Mouse (Mus musculus): ENCODE results near the gene Pold3. TPM values are rescaled to one million over a fixed set of nuclear protein-coding genes. Genes with fewer than 3 reads are reported as not detected.

Pold3 gene
- 54.5 and 54.9 TPM in 2 replicates for polyA plus RNA-seq (2015; fragmentation: Nextera tagmentation; extraction: Ambion mirVana)

DNA sequence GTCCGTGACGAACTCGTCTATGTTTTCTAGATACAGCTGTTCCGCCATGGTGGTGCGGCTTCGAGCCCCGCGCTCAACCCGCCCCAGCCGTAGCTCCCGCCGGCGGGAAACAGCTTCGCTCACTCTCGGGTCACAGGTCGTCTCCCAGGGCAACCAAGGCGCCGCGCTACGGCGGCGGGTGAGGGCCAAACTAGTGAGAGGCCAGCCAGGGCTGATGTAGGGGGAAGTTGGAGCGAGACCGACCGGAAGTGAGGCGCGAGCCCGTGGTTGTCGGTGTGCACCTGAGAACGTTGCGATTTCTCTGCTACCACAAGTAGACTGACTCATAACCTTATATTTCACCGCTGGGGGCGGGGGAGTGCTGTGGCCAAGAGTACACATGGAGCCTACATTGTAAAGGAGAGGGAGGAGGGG is at the start of gene Pold3:
Gene Pold3 (minus strand): TSS at position 190 of the 414 bp plus-strand sequence.
- H3K27ac ChIP-seq (replicated peaks): peak within 1 kb of the TSS; percentile 77
- no peaks in the 10 kb centered on the region for H3K27me3 ChIP-seq
- H3K9ac ChIP-seq (replicated peaks): peak within 1 kb of the TSS; percentile 86
- peaks cover 23% of the 10 kb centered on the region for H3K36me3 ChIP-seq
- H3K4me2 ChIP-seq (replicated peaks): peak within 1 kb of the TSS; percentile 70
- peak; percentile 97 for ATAC-seq (replicated peaks)
- peak within 1 kb of the TSS; percentile 89 for H3K4me3 ChIP-seq
- peaks cover 17% of the 10 kb centered on the region for H3K4me1 ChIP-seq
- no peaks in the 10 kb centered on the region for H3K9me3 ChIP-seq
- under 1% methylated on average over 33 of the region's 33 CpGs for WGBS

- Histone ChIP-seq H3K27ac (replicated peaks) (no peak overlapping the region), H3K27me3 (no peaks in the 10 kb centered on the region), H3K4me2 (replicated peaks) (no peak overlapping the region), H3K4me3 (no peak overlapping the region), H3K36me3 (no peaks in the 10 kb centered on the region), H3K9me3 (no peaks in the 10 kb centered on the region), H3K4me1 (no peaks in the 10 kb centered on the region), H3K9ac (replicated peaks) (no peak overlapping the region)
- ATAC-seq (replicated peaks): no peak
- 62% methylated on average over 4 of the region's 4 CpGs for WGBS
Observed at GRCm38 (mm10) chr7:100170756-100171155, 49.4 kb upstream of the Pold3 start.

DNA sequence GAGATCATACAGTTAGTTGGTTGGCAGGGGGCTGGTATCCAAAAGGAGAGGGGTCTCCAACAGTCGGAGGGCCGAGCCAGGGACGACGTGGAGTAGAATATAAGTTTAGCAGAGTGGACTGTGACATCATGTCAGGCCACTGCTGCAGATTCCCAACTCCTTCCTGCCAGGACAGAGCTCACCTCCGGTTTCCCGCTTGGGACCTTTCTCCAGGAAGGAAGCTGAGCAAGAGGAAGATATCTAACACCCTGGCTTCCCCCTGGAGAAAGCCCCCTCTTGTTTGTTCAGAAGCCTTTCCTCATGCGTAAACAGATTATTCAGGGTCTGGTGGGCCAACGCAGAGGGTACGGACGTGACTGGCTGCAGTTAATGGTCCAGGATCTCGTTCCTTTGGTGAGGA is 47.3 kb upstream of the Pold3 start:
- Histone ChIP-seq H3K36me3 (no peaks in the 10 kb centered on the region), H3K27me3 (no peaks in the 10 kb centered on the region), H3K4me3 (no peak overlapping the region), H3K4me1 (no peaks in the 10 kb centered on the region), H3K27ac (replicated peaks) (no peak overlapping the region), H3K4me2 (replicated peaks) (no peak overlapping the region), H3K9me3 (no peaks in the 10 kb centered on the region), H3K9ac (replicated peaks) (no peak overlapping the region)
- no peak for ATAC-seq (replicated peaks)
- 80% methylated on average over 11 of the region's 11 CpGs for WGBS

- H3K9me3 ChIP-seq: no peaks in the 10 kb centered on the region
- H3K36me3 ChIP-seq: no peaks in the 10 kb centered on the region
- WGBS: 79% methylated on average over 4 of the region's 4 CpGs
- no peak overlapping the region for H3K4me3 ChIP-seq
- no peak overlapping the region for H3K4me2 ChIP-seq (replicated peaks)
- H3K27ac ChIP-seq (replicated peaks): no peak overlapping the region
- no peak overlapping the region for H3K9ac ChIP-seq (replicated peaks)
- H3K4me1 ChIP-seq: 0 out of 2 replicates have a peak, but pooled peaks cover 6% of the 10 kb centered on the region
- no peak for ATAC-seq (replicated peaks)
- no peaks in the 10 kb centered on the region for H3K27me3 ChIP-seq
Observed at GRCm38 (mm10) chr7:100163506-100163905, 42.1 kb upstream of the Pold3 start.

DNA sequence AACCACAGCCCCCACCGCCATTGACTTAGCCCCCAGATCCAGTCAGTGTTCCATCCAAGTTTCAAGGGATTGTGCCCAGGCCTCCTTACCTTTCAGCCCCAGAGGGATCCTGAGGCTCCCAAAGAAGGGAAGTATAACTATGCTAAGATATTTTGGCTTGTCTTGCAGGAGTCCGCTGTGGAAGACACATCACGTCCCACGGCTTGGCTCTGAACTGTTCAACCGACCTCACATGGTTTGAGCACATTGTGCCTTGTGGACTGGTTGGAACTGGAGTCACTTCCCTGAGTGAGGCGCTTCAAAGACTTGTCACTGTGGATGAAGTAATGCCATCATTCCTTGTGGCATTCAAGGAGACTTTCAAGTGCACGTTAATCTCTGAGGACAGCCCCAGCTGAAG is 38.6 kb upstream of the Pold3 start:
- Histone ChIP-seq H3K4me1 (0 out of 2 replicates have a peak, but pooled peaks cover 6% of the 10 kb centered on the region), H3K4me3 (peak overlapping the region; percentile 81), H3K9me3 (no peaks in the 10 kb centered on the region), H3K4me2 (replicated peaks) (peak overlapping the region; percentile 69), H3K27ac (replicated peaks) (peak overlapping the region; percentile 89; the same call in 1 of the 2 replicates), H3K36me3 (no peaks in the 10 kb centered on the region), H3K9ac (replicated peaks) (peak overlapping the region; percentile 83), H3K27me3 (no peaks in the 10 kb centered on the region)
- peak; percentile 17; the same call in 1 of the 2 replicates for ATAC-seq (replicated peaks)
- 64% methylated on average over 7 of the region's 7 CpGs for WGBS

DNA sequence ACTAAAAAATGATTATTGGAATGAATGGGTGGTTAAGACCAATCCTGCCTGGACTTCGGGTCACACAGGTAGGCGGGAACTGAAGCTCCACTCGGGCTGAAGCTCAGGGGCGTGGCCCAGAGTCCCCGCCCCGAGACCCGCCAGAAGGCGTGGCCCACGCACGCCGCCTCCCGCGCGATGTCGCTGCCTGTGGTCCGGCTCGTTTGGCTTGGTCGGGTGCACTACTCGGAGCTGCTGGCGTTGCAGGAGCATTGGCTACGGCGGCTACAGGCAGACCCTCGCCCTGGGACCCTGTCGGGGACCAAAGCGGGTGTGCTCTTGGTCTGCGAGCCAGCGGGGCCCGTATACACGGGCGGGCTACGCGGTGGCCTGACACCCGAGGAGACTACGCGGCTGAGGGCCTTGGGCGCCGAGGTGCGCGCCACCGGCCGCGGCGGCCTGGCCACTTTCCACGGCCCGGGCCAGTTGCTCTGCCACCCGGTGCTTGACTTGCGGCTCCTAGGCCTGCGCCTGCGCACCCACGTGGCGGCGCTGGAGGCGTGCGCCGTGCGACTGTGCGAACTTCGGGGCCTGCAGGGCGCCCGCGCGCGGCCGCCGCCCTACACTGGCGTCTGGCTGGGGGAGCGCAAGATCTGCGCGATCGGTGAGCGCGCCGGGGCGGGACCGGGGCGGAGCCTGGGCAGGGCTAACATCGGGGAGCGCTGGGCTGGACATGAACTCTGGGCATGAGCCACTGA is 37.9 kb upstream of the Pold3 start, which contains the start of gene Lipt2:
Gene Lipt2 (plus strand): TSS at position 173 of the 737 bp plus-strand sequence.
- H3K27ac ChIP-seq (replicated peaks): peak within 1 kb of the TSS; percentile 89
- H3K27me3 ChIP-seq: no peaks in the 10 kb centered on the region
- WGBS: under 1% methylated on average over 78 of the region's 78 CpGs
- peak; percentile 98 for ATAC-seq (replicated peaks)
- peak within 1 kb of the TSS; percentile 69 for H3K4me2 ChIP-seq (replicated peaks)
- 0 out of 2 replicates have a peak, but pooled peaks cover 6% of the 10 kb centered on the region for H3K4me1 ChIP-seq
- no peaks in the 10 kb centered on the region for H3K36me3 ChIP-seq
- H3K9me3 ChIP-seq: no peaks in the 10 kb centered on the region
- peak within 1 kb of the TSS; percentile 81 for H3K4me3 ChIP-seq
- H3K9ac ChIP-seq (replicated peaks): peak within 1 kb of the TSS; percentile 83

DNA sequence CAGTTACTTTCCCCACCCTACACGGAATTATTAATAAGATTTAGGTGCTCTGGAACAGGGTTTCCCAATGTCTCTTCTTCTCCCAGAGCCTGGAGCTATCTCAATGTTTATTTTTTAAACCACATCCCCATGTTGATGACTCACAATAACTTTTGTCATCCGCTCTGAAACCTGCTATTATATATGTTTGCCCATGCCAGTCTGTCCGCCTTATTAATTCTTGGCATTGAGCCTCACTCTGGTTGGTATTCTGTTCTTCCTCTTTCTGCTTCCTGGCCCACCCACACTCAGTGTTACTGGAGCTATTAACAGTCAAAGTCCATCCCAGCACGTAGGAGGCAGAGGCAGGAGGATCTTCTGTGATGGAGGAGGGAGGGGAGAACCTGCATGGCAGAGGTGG is 36.3 kb upstream of the Pold3 start:
- Histone ChIP-seq H3K9me3 (no peaks in the 10 kb centered on the region), H3K4me3 (no peak overlapping the region), H3K36me3 (no peaks in the 10 kb centered on the region), H3K27ac (replicated peaks) (no peak overlapping the region), H3K4me2 (replicated peaks) (no peak overlapping the region), H3K27me3 (no peaks in the 10 kb centered on the region), H3K9ac (replicated peaks) (no peak overlapping the region), H3K4me1 (0 out of 2 replicates have a peak, but pooled peaks cover 6% of the 10 kb centered on the region)
- WGBS: 69% methylated on average over 4 of the region's 4 CpGs
- no peak for ATAC-seq (replicated peaks)

DNA sequence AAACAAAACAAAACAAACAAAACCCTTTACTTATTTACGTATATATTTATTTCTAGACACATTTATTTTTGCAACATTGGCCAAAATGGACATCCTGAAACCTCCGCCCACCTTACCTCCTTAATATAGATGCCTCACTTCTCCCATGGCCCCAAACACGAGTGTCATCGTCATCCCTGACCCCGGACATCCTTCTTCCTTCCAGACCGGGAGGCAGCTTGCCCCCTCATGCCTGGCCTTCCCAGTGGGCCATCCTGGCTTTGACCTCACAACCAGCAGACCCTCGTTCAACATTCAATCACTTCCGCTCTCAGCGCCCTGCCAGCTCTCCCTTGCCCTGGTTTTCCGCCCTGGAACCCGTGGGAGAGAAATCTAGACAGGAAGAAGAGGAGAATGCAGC is 29.3 kb upstream of the Pold3 start:
- ATAC-seq (replicated peaks): no peak
- Histone ChIP-seq H3K4me3 (no peak overlapping the region), H3K27ac (replicated peaks) (no peak overlapping the region), H3K9me3 (no peaks in the 10 kb centered on the region), H3K4me2 (replicated peaks) (no peak overlapping the region), H3K4me1 (no peaks in the 10 kb centered on the region), H3K9ac (replicated peaks) (no peak overlapping the region), H3K27me3 (no peaks in the 10 kb centered on the region), H3K36me3 (no peaks in the 10 kb centered on the region)
- WGBS: 86% methylated on average over 11 of the region's 11 CpGs

- H3K27me3 ChIP-seq: no peaks in the 10 kb centered on the region
- H3K27ac ChIP-seq (replicated peaks): no peak overlapping the region
- no peak for ATAC-seq (replicated peaks)
- H3K9ac ChIP-seq (replicated peaks): no peak overlapping the region
- no peak overlapping the region for H3K4me3 ChIP-seq
- H3K36me3 ChIP-seq: no peaks in the 10 kb centered on the region
- no peaks in the 10 kb centered on the region for H3K9me3 ChIP-seq
- H3K4me2 ChIP-seq (replicated peaks): no peak overlapping the region
- no peaks in the 10 kb centered on the region for H3K4me1 ChIP-seq
- WGBS: 52% methylated on average over 10 of the region's 10 CpGs
Observed at GRCm38 (mm10) chr7:100150086-100150485, 28.7 kb upstream of the Pold3 start.

- H3K36me3 ChIP-seq: no peaks in the 10 kb centered on the region
- no peak overlapping the region for H3K27ac ChIP-seq (replicated peaks)
- no peak overlapping the region for H3K4me2 ChIP-seq (replicated peaks)
- 85% methylated on average over 4 of the region's 4 CpGs for WGBS
- no peaks in the 10 kb centered on the region for H3K4me1 ChIP-seq
- H3K27me3 ChIP-seq: no peaks in the 10 kb centered on the region
- no peak overlapping the region for H3K9ac ChIP-seq (replicated peaks)
- no peaks in the 10 kb centered on the region for H3K9me3 ChIP-seq
- ATAC-seq (replicated peaks): no peak
- H3K4me3 ChIP-seq: no peak overlapping the region
Observed at GRCm38 (mm10) chr7:100148586-100148985, 27.2 kb upstream of the Pold3 start.

DNA sequence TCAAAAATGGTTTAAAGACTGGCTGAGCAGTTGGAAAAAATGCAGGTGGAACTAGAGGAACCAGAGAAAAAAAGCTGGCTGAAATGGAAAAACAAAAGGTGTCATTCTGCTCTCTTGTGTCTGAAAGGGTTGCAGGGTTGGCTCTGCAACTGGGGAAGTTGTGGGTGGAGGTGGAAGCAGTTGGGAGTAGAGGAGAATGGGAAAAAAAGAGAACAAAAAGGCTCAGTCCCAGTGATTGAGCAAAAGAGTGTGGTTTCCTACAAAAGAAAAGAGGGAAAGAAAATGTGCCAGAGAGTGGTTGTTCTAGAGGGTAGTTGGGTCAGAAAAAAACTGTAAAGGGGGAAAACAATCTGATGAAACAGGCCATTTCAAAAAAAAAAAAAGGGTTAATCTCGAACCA is 19.2 kb upstream of the Pold3 start:
- Histone ChIP-seq H3K27ac (replicated peaks) (no peak overlapping the region), H3K36me3 (no peaks in the 10 kb centered on the region), H3K9ac (replicated peaks) (no peak overlapping the region), H3K27me3 (no peaks in the 10 kb centered on the region), H3K9me3 (no peaks in the 10 kb centered on the region), H3K4me3 (no peak overlapping the region), H3K4me1 (no peaks in the 10 kb centered on the region), H3K4me2 (replicated peaks) (no peak overlapping the region)
- WGBS: 67% methylated on average over 1 of the region's 1 CpGs
- no peak for ATAC-seq (replicated peaks)

DNA sequence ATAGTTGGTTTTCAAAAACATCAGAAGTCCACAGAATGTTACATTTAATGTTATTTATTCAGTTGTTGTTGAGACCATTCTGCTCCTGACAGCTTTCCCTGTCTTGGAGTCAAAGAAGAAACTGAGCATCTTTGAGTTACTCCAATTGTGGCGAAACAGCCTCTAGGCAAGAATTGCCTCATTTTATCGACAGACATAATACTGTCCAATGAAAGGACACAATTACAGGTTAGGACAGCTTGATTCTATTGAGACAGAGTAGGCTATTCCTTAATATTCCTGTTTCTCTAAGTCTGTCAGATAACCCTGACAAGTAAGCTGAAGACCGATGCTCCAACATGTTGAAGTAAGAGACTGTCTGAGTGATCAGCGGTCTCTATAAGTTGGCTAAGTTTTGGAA is 16.7 kb upstream of the Pold3 start:
- Histone ChIP-seq H3K9me3 (no peaks in the 10 kb centered on the region), H3K9ac (replicated peaks) (no peak overlapping the region), H3K4me3 (no peak overlapping the region), H3K27ac (replicated peaks) (no peak overlapping the region), H3K4me2 (replicated peaks) (no peak overlapping the region), H3K36me3 (no peaks in the 10 kb centered on the region), H3K27me3 (no peaks in the 10 kb centered on the region), H3K4me1 (no peaks in the 10 kb centered on the region)
- WGBS: 89% methylated on average over 4 of the region's 4 CpGs
- no peak for ATAC-seq (replicated peaks)

Data from forebrain, embryonic 15.5 days (tissue).